Mouse (Mus musculus) intestine, embryonic 14.5 days (tissue): ENCODE measurements around the gene Lrba. TPM values are rescaled to one million over a fixed set of nuclear protein-coding genes. Genes with fewer than 3 reads are reported as not detected.

Experiments used
- ATAC-seq: fragments of 200-750 bp; cut with Nextera tagmentation; replicated peaks from 2 replicates; pipeline ENCODE4 v1.8.0; 2017; ENCODE audit warnings: low read depth, moderate number of reproducible peaks, moderate TSS enrichment, moderate library complexity; ENCODE audit not compliant: low FRiP score, low TSS enrichment
- DNase-seq: peaks from one replicate; pipeline ENCODE4 v3.0.0-alpha.2; 2018; ENCODE audit warnings: low spot score
- H3K27ac ChIP-seq: fragments of 300-500 bp; sonication (generic); 2 replicates; pipeline ENCODE4 v1.5.1; 2014; ENCODE audit warnings: low read depth, mild to moderate bottlenecking, control low read depth
- H3K27me3 ChIP-seq: fragments of 300-500 bp; sonication (generic); replicated peaks from 2 replicates; pipeline ENCODE4 v1.6.1; 2014; ENCODE audit warnings: low read length, control low read depth; ENCODE audit not compliant: control insufficient read depth, insufficient read depth
- H3K36me3 ChIP-seq: fragments of 300-500 bp; sonication (generic); 2 replicates; pipeline ENCODE4 v1.6.1; 2014; ENCODE audit warnings: low read length, control low read depth; ENCODE audit not compliant: control insufficient read depth, insufficient read depth
- H3K4me1 ChIP-seq: fragments of 300-500 bp; sonication (generic); replicated peaks from 2 replicates; pipeline ENCODE4 v1.6.1; 2014; ENCODE audit warnings: low read length, control low read depth, mixed read lengths; ENCODE audit not compliant: control insufficient read depth, insufficient read depth
- H3K4me2 ChIP-seq: fragments of 300-500 bp; sonication (generic); 2 replicates; pipeline ENCODE4 v1.6.1; 2014; ENCODE audit warnings: low read length
- H3K4me3 ChIP-seq: fragments of 300-500 bp; sonication (generic); 2 replicates; pipeline ENCODE4 v1.5.1; 2014; ENCODE audit warnings: low read depth, low read length, control low read depth, mixed read lengths
- H3K9ac ChIP-seq: fragments of 300-500 bp; sonication (generic); 2 replicates; pipeline ENCODE4 v1.6.1; 2014; ENCODE audit warnings: mild to moderate bottlenecking, low read length
- H3K9me3 ChIP-seq: fragments of 300-500 bp; sonication (generic); 2 replicates; pipeline ENCODE4 v1.6.1; 2016; ENCODE audit warnings: low read length, control low read depth; ENCODE audit not compliant: control insufficient read depth
- WGBS: fragments of 180-500 bp; shearing (Covaris S2); extraction: QIAGEN DNeasy Blood & Tissue Kit; methylation state at CpG from one replicate; pipeline ENCODE4 v1.1.7; 2014; 5-methylcytosine and 5-hydroxymethylcytosine counted together
- polyA plus RNA-seq: library from polyadenylated mRNA; unstranded; fragments of >200 nt; fragmentation: Nextera tagmentation; extraction: Ambion mirVana; gene quantifications from 2 replicates; pipeline ENCODE4 v1.2.1, GENCODE M21; 2014

Gene Lrba
- polyA plus RNA-seq, 1 experiment from 2014 or later, result 14.1 TPM

- WGBS, result 29% methylated on average over 11 of the region's 11 CpGs
- Histone ChIP-seq H3K4me2 (peak overlapping the region; percentile 42), H3K9ac (peak overlapping the region; percentile 11; the same call in 1 of the 2 replicates), H3K27ac (peak overlapping the region; percentile 54; the same call in 1 of the 2 replicates), H3K4me1 (peaks cover 12% of the 10 kb centered on the region; the same call in 1 of the 2 replicates), H3K36me3 (no peaks in the 10 kb centered on the region), H3K27me3 (no peaks in the 10 kb centered on the region), H3K9me3 (no peaks in the 10 kb centered on the region), H3K4me3 (peak overlapping the region; percentile 20)
- ATAC-seq, result peak; percentile 20; the same call in 1 of the 2 replicates
- DNase-seq, result peak; percentile 65
Observed at GRCm38 (mm10) chr3:86539555-86540168, 315.2 kb downstream of the Lrba start.

GRCm38 (mm10) chr3:86541074-86541614, 316.7 kb downstream of the Lrba start:
- Histone ChIP-seq H3K4me1 (peaks cover 12% of the 10 kb centered on the region; the same call in 1 of the 2 replicates), H3K36me3 (no peaks in the 10 kb centered on the region), H3K27ac (peak overlapping the region; percentile 57; the same call in 1 of the 2 replicates), H3K27me3 (no peaks in the 10 kb centered on the region), H3K9ac (peak overlapping the region; percentile 44), H3K9me3 (no peaks in the 10 kb centered on the region), H3K4me2 (peak overlapping the region; percentile 60), H3K4me3 (peak overlapping the region; percentile 28; the same call in 1 of the 2 replicates)
- ATAC-seq, result no peak
- 53% methylated on average over 4 of the region's 4 CpGs for WGBS
- no peak for DNase-seq

GRCm38 (mm10) chr3:86541863-86542397, 317.4 kb downstream of the Lrba start:
- H3K9ac ChIP-seq, result peak overlapping the region; percentile 83
- WGBS, result 33% methylated on average over 1 of the region's 1 CpGs
- peak overlapping the region; percentile 60 for H3K4me3 ChIP-seq
- peaks cover 12% of the 10 kb centered on the region; the same call in 1 of the 2 replicates for H3K4me1 ChIP-seq
- peak overlapping the region; percentile 80 for H3K27ac ChIP-seq
- ATAC-seq (no peak), DNase-seq (no peak)
- H3K27me3 ChIP-seq, result no peaks in the 10 kb centered on the region
- H3K4me2 ChIP-seq, result peak overlapping the region; percentile 60
- H3K36me3 ChIP-seq, result no peaks in the 10 kb centered on the region
- no peaks in the 10 kb centered on the region for H3K9me3 ChIP-seq

- Histone ChIP-seq H3K9me3 (no peaks in the 10 kb centered on the region), H3K27me3 (no peaks in the 10 kb centered on the region), H3K9ac (peak overlapping the region; percentile 90), H3K4me3 (peak overlapping the region; percentile 64), H3K36me3 (no peaks in the 10 kb centered on the region), H3K27ac (peak overlapping the region; percentile 88), H3K4me2 (peak overlapping the region; percentile 26), H3K4me1 (no peaks in the 10 kb centered on the region; the same call in 1 of the 2 replicates)
- 21% methylated on average over 3 of the region's 3 CpGs for WGBS
- DNase-seq, result peak; percentile 78
- no peak for ATAC-seq
Observed at GRCm38 (mm10) chr3:86544785-86545184, 320.3 kb downstream of the Lrba start.

GRCm38 (mm10) chr3:86545945-86546344, 321.5 kb downstream of the Lrba start:
- no peak for ATAC-seq
- peak; percentile 63 for DNase-seq
- H3K9ac ChIP-seq, result peak overlapping the region; percentile 99

GRCm38 (mm10) chr3:86546471-86547250, 322.2 kb downstream of the Lrba start:
- Histone ChIP-seq H3K4me3 (peak overlapping the region; percentile 67), H3K4me2 (peak overlapping the region; percentile 47), H3K9ac (peak overlapping the region; percentile 99), H3K36me3 (no peaks in the 10 kb centered on the region), H3K27me3 (0 out of 2 replicates have a peak, but pooled peaks cover 5% of the 10 kb centered on the region), H3K9me3 (no peaks in the 10 kb centered on the region), H3K4me1 (no peaks in the 10 kb centered on the region), H3K27ac (peak overlapping the region; percentile 99)
- no peak for ATAC-seq
- WGBS, result under 1% methylated on average over 45 of the region's 45 CpGs
- peak; percentile 88 for DNase-seq

More at GRCm38 (mm10) chr3:86545945-86546344, 321.5 kb downstream of the Lrba start:
- no peaks in the 10 kb centered on the region; the same call in 1 of the 2 replicates for H3K4me1 ChIP-seq
- 0 out of 2 replicates have a peak, but pooled peaks cover 1% of the 10 kb centered on the region for H3K27me3 ChIP-seq
- H3K36me3 ChIP-seq, result no peaks in the 10 kb centered on the region
- H3K27ac ChIP-seq, result peak overlapping the region; percentile 99
- H3K9me3 ChIP-seq, result no peaks in the 10 kb centered on the region
- H3K4me2 ChIP-seq, result peak overlapping the region; percentile 47
- H3K4me3 ChIP-seq, result peak overlapping the region; percentile 67
- 11% methylated on average over 5 of the region's 5 CpGs for WGBS

GRCm38 (mm10) chr3:86547251-86547791, 322.8 kb downstream of the Lrba start:
- 2% methylated on average over 42 of the region's 42 CpGs for WGBS
- Histone ChIP-seq H3K4me2 (peak overlapping the region; percentile 47), H3K36me3 (no peaks in the 10 kb centered on the region), H3K4me3 (peak overlapping the region; percentile 67), H3K9me3 (no peaks in the 10 kb centered on the region), H3K9ac (peak overlapping the region; percentile 99), H3K27me3 (0 out of 2 replicates have a peak, but pooled peaks cover 5% of the 10 kb centered on the region), H3K27ac (peak overlapping the region; percentile 99), H3K4me1 (no peaks in the 10 kb centered on the region)
- peak; percentile 87 for DNase-seq
- no peak for ATAC-seq
